Mouse (Mus musculus) brain, embryonic 18.5 days (tissue): ENCODE results near the gene Isoc2b.
A peak's percentile ranks its signal among the peaks of the same experiment; 100 is the strongest.
"Not testable (repeated sequence)": the region's sequence is repeated elsewhere in the genome, so short reads cannot be mapped to it uniquely, and the experiment has no call there.

Source experiments
- DNase-seq: peaks from one replicate; pipeline ENCODE4 v3.0.0-alpha.2; 2012; ENCODE audit warnings: low read depth, low spot score

The Isoc2b gene

DNA sequence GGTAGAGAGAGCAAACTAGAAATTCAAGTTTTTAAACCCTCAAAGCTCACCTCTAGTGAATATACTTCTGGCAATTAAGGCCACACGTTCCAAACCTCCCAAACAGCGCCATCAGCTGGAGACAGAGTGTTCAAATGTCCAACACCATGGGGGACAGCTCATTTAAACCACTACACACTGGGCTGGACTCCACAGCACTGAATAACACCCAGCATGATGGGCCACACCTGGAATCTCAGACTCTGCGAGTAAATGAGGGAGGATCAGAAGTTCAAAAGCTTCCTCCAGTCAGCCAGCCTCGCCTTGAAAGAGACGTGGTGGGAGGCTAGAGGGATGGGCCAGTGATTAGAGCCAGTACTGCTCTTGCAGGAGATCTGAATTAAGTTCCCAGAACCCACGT is at the start of gene Isoc2b:
Gene Isoc2b (minus strand): TSS at position 126 of the 400 bp plus-strand sequence.
- no peak for DNase-seq

- DNase-seq, result no peak
Measured at GRCm38 (mm10) chr7:4919096-4919495, 49.0 kb upstream of the Isoc2b start.

DNA sequence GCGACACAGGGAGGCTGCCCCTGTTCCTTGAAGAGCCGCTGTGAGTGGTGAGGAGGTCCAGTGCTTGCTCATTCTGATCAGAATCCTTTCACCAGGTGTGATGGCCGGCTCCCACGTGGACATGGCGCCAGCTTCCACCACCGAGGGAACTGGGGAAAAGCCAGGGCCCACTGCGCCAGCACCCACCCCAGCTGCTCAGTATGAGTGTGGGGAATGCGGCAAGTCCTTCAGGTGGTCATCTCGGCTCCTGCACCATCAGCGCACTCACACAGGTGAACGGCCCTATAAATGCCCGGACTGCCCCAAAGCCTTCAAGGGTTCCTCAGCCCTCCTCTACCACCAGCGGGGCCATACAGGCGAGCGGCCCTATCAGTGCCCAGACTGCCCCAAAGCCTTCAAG is 48.6 kb upstream of the Isoc2b start:
- DNase-seq, result no peak

GRCm38 (mm10) chr7:4917494-4917893 is 47.4 kb upstream of the Isoc2b start:
- DNase-seq, result no peak

- no peak for DNase-seq
Measured at GRCm38 (mm10) chr7:4915669-4916416, 45.8 kb upstream of the Isoc2b start.

- DNase-seq, result peak; percentile 92
Measured at GRCm38 (mm10) chr7:4915007-4915665, 45.1 kb upstream of the Isoc2b start, which contains the start of gene Zfp628. TSS of gene Zfp628 (plus strand) at chr7:4915217.

GRCm38 (mm10) chr7:4912248-4912647 is 42.2 kb upstream of the Isoc2b start:
- DNase-seq, result no peak

DNA sequence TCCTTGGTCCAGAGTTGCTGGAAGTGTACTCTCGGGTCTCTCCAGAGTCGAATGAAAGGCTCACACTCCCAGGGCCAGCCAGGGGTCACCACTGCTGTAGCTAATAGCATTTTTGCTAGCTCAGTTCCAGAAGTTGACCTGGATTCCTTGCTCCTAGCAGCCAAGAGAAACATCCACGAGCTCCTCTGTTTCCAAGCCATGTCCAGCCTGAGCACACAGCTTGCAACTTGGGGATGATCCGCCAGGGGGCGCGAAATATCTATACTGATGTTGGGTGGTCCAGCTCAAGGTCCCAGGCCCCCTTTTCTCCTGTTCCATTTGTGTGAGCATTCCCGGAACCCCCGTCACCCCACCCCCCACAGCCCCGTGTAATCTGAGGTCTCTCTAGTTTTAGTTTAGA is 41.5 kb upstream of the Isoc2b start:
- no peak for DNase-seq

DNA sequence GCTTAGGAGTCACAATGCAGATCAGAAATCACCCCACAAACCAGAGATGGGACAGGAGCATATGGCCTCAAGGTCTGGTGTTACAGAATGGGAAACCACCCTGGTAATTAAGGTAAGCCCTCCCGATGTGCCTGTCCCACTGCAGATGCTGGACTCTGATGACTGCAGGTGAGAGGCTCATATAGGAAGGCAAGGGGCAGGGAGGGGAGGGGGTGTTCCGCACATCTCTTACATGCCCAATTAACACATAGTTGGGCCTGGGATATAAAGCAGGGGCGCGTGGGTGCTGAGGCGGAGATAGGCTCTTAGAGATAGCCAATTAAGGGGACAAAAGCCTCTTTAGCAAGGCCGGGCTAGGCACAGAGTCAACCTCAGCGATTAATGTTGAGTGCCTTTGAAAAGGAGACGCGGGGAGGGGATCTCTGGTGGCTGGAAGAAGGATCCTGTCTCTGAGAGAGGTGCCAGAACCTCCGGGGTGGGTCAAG is 36.5 kb upstream of the Isoc2b start, which contains the start of gene Gm36210:
Gene Gm36210 (minus strand): TSS at position 51 of the 485 bp plus-strand sequence.
- DNase-seq, result no peak

- DNase-seq, result no peak
Measured at GRCm38 (mm10) chr7:4902404-4902803, 32.3 kb upstream of the Isoc2b start.

DNA sequence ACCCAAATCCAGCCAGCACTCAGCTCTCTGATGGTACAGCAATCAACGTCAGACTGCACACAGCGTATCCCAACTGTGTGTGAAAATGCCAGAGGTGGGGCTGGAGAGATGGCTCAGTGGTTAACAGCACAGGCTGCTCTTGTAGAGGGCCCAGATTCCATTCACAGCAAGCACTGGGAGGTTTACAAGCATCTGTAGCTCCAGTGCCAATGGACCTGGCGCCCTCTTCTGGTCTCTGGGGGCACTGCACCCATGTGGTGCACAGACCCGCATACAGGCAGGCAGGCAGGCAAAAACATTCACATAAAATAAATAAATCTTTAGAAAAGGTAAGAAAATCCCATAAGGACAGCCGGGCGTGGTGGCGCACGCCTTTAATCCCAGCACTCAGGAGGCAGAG is 31.1 kb upstream of the Isoc2b start:
- DNase-seq, result no peak

DNA sequence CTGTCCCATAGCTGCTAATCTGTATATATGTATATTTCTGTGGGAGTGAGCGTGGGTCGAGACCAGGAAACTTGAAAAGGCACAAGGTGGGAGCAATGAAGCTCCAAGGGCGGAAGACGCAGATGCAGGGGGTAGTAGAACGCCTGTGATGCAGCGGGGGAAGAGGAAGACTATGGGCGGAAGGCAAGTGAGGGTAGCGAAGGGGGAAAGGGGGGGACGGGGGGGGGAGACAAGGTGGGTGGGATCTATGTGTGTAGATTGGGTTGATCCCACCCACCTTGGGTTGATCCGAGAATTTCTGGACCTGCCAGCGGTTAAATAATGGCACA is 30.4 kb upstream of the Isoc2b start:
- no peak for DNase-seq

GRCm38 (mm10) chr7:4899649-4900522 is 29.8 kb upstream of the Isoc2b start:
- DNase-seq, result no peak

- DNase-seq, result no peak
Measured at GRCm38 (mm10) chr7:4898851-4899648, 29.0 kb upstream of the Isoc2b start.

GRCm38 (mm10) chr7:4895186-4895585 is 25.1 kb upstream of the Isoc2b start:
- no peak for DNase-seq

- no peak for DNase-seq
Measured at GRCm38 (mm10) chr7:4886680-4887079, 16.6 kb upstream of the Isoc2b start.

GRCm38 (mm10) chr7:4879036-4879435 is 9.0 kb upstream of the Isoc2b start:
- not testable (repeated sequence) for DNase-seq

GRCm38 (mm10) chr7:4878186-4878585 is 8.1 kb upstream of the Isoc2b start:
- no peak for DNase-seq

DNA sequence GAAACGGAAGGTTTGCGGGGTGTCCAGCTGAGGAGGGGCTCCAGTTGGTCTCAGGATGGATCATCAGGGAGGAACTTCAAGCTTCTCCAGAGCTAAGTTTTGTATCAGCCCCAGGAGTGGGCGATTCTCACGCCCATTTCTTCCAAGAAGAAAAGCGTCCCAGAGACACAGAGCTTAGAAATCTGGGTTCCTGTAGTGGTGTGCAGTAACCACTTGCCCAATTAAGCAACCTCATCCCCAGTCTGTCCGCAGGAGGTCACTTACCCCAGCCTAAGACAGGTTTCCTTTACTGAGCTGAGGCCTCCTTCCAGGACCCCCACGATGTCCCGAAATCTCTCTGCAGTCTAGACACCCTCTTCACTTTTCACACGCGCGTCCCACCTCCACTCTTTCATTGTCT is 7.2 kb upstream of the Isoc2b start:
- DNase-seq, result no peak

GRCm38 (mm10) chr7:4876753-4877221 is 6.7 kb upstream of the Isoc2b start, which contains the start of gene Isoc2a:
TSS of gene Isoc2a (plus strand) at chr7:4877153.
- DNase-seq, result peak; percentile 88

DNA sequence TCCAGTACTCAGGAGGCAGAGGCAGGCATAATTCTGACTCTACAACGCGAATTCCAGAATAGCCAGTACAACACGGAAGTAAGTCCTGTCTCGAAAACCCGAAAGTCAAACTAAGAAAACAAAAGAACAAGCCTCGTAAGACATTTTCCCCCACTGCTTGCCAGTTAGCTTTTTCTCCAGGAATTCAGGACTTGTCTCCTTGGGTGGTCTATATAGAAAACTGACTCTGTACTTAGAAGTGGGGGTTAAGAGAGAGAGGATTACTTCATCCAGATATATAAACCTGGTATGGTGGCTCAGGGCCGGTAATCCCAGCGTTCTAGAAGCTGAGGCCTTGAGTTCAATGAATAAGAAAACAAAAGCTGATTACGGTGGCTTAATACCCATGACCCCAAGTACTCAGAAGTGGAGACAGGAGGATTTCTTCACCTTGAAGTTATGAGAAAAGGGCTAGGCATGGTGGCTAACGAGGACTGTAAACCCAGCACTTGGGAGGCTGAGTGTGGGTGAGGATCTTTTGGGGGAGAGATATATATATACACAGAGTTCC is 3.4 kb downstream of the Isoc2b start:
- no peak for DNase-seq
